ENCODE assay signal across 8 mouse cellular contexts in genomic region chrX:51204626-51205547, GRCm38 (mm10). TPM values are rescaled to one million over a fixed set of nuclear protein-coding genes. Genes with fewer than 3 reads are reported as not detected.
DNase-seq lines count a peak whose midpoint lies in the region; ATAC-seq and TF ChIP-seq lines count a peak whose summit lies in the region.

No protein-coding gene starts in this region.

- in situ Hi-C loops in ES-E14 (cut with MboI; ENCODE audit: low sequenced_read_pairs in 2 of 2, unreplicated experiment in 2 of 2) = no loop called here

- no peaks in the 10 kb centered on the region for H3K36me3 ChIP-seq in ES-E14 (ENCODE audit: control insufficient read depth, insufficient read depth, low read length, poor library complexity, severe bottlenecking)
- H3K36me3 ChIP-seq in hindbrain, embryonic 12.5 days = no peaks in the 10 kb centered on the region
- no peaks in the 10 kb centered on the region for H3K36me3 ChIP-seq in liver, adult 2 months (ENCODE audit: control insufficient read depth, insufficient read depth, low read length)
- no peaks in the 10 kb centered on the region for H3K36me3 ChIP-seq in testis, adult 2 months (ENCODE audit: control insufficient read depth, insufficient read depth, low read length)

- intact Hi-C loops in left cerebral cortex, postnatal 14 days (cut with DNase I) = loop anchor here (10.0 kb wide), 1 partner anchor 170 kb away; no protein-coding TSS in a partner anchor

- TF ChIP-seq CTCF in liver, adult 2 months (IDR thresholded peaks at IDR 0.05; ENCODE audit: low read depth, low read length) = no peak
- TF ChIP-seq CTCF in testis, adult 2 months (IDR thresholded peaks at IDR 0.05; ENCODE audit: control insufficient read depth, insufficient read depth, insufficient replicate concordance, low read depth, low read length) = no peak

- peak; percentile 93 for ATAC-seq in erythroid progenitor cell, adult 5-6 weeks (replicated peaks; ENCODE audit: low FRiP score, poor library complexity, severe bottlenecking)
- ATAC-seq in hindbrain, embryonic 12.5 days (ENCODE audit: low FRiP score) = peak; percentile 92

- TF ChIP-seq POLR2A in liver, adult 2 months (IDR thresholded peaks at IDR 0.05; ENCODE audit: extremely low read depth, insufficient read depth, low read length) = no peak
- TF ChIP-seq POLR2A in testis, adult 2 months (IDR thresholded peaks at IDR 0.05; ENCODE audit: control insufficient read depth, low read depth, low read length) = no peak

- peak; percentile 11 for DNase-seq in ES-E14 (ENCODE audit: low read depth, low spot score)
- peak; percentile 6 for DNase-seq in brain, adult 2 months (ENCODE audit: low read depth, low spot score)
- peak; percentile 26 for DNase-seq in liver, adult 2 months (ENCODE audit: extremely low read depth, low read depth, low spot score)
- peak; percentile 4 to 38 for DNase-seq in monocyte, adult 2 months (ENCODE audit: low read depth in 1 of 2, low spot score in 2 of 2)
- DNase-seq in left cerebral cortex, postnatal 14 days (ENCODE audit: low spot score in 2 of 2) = no peak

- no peaks in the 10 kb centered on the region for H3K9me3 ChIP-seq in ES-E14 (ENCODE audit: control insufficient read depth, insufficient read depth, low read depth, low read length)
- no peaks in the 10 kb centered on the region; the same call in 1 of the 2 replicates for H3K9me3 ChIP-seq in hindbrain, embryonic 12.5 days (replicated peaks)

- no peak overlapping the region for H3K27ac ChIP-seq in ES-E14 (ENCODE audit: insufficient read depth, low read depth, low read length, poor library complexity, severe bottlenecking)
- H3K27ac ChIP-seq in hindbrain, embryonic 12.5 days = no peak overlapping the region
- H3K27ac ChIP-seq in liver, adult 2 months (replicated peaks; ENCODE audit: insufficient read depth, low read depth, low read length) = no peak overlapping the region
- peak overlapping the region; percentile 25 for H3K27ac ChIP-seq in testis, adult 2 months (ENCODE audit: control insufficient read depth, insufficient read depth, low read depth, low read length)

- H3K27me3 ChIP-seq in hindbrain, embryonic 12.5 days = peaks cover 16% of the 10 kb centered on the region
- H3K27me3 ChIP-seq in liver, adult 2 months (ENCODE audit: control insufficient read depth, insufficient read depth, low read length) = 0 out of 2 replicates have a peak, but pooled peaks cover 2% of the 10 kb centered on the region
- no peaks in the 10 kb centered on the region for H3K27me3 ChIP-seq in testis, adult 2 months (ENCODE audit: control insufficient read depth, insufficient read depth, low read length)

- peak overlapping the region; percentile 83 for H3K4me2 ChIP-seq in hindbrain, embryonic 12.5 days (replicated peaks)

- 23% methylated on average over 51 of the region's 67 CpGs for WGBS in hindbrain, embryonic 12.5 days
- WGBS in liver, adult 2 months = under 1% methylated on average over 37 of the region's 67 CpGs

- no peaks in the 10 kb centered on the region for H3K4me1 ChIP-seq in ES-E14 (ENCODE audit: control insufficient read depth in 2 of 2, insufficient read depth in 2 of 2, low read length in 2 of 2, poor library complexity in 1 of 2)
- H3K4me1 ChIP-seq in hindbrain, embryonic 12.5 days = no peaks in the 10 kb centered on the region
- no peaks in the 10 kb centered on the region for H3K4me1 ChIP-seq in liver, adult 2 months (ENCODE audit: control insufficient read depth, insufficient read depth, low read length)
- no peaks in the 10 kb centered on the region for H3K4me1 ChIP-seq in testis, adult 2 months (ENCODE audit: control insufficient read depth, insufficient read depth, low read length)

- peak overlapping the region; percentile 87 for H3K9ac ChIP-seq in ES-E14 (ENCODE audit: insufficient read depth, low read depth, low read length, poor library complexity, severe bottlenecking)
- peak overlapping the region; percentile 50 for H3K9ac ChIP-seq in hindbrain, embryonic 12.5 days
- H3K9ac ChIP-seq in liver, adult 2 months (ENCODE audit: low read depth, low read length) = peak overlapping the region; percentile 77

- H3K4me3 ChIP-seq in ES-E14 (ENCODE audit: insufficient read depth in 1 of 2, low read depth in 1 of 2, low read length in 2 of 2, poor library complexity in 1 of 2, severe bottlenecking in 1 of 2) = peak overlapping the region; percentile 68 to 92
- peak overlapping the region; percentile 51 for H3K4me3 ChIP-seq in hindbrain, embryonic 12.5 days
- peak overlapping the region; percentile 98 for H3K4me3 ChIP-seq in liver, adult 2 months (ENCODE audit: insufficient read depth, low read depth, low read length)
- H3K4me3 ChIP-seq in testis, adult 2 months (ENCODE audit: control insufficient read depth, low read depth, low read length) = peak overlapping the region; percentile 88

- H3K79me2 ChIP-seq in liver, adult 2 months (ENCODE audit: control insufficient read depth, insufficient read depth, low read length) = no peaks in the 10 kb centered on the region

TF ChIP-seq in ES-E14, 5 proteins besides CTCF, POLR2A, EP300 and RAD21:
- TF ChIP-seq MAFK (IDR thresholded peaks at IDR 0.05; ENCODE audit: insufficient read depth, low read depth, low read length) (no peak), CHD2 (IDR thresholded peaks at IDR 0.05; ENCODE audit: low read depth, low read length) (no peak), ZNF384 (IDR thresholded peaks at IDR 0.05; ENCODE audit: low read depth, low read length) (peak; percentile 97)
TF ChIP-seq in ES-E14: peak in this region for 1.

RNA-seq across cellular contexts. Expression of gene Mbnl3, which starts 1.4 kb away (rescaled TPM):
- total RNA-seq in ES-E14 (2012; rRNA removed) = 3.6 and 6.7 TPM in 2 replicates
- 28.8 and 44.0 TPM in 2 replicates for total RNA-seq in erythroid progenitor cell, adult 5-6 weeks (2015; ENCODE audit: low replicate concordance)
- 18.1 and 20.2 TPM in 2 replicates for total RNA-seq in erythroid progenitor cell, adult 5-6 weeks (2017; ENCODE audit: low replicate concordance)
- polyA plus RNA-seq in hindbrain, embryonic 12.5 days (2016; fragmentation: Nextera tagmentation; extraction: Ambion mirVana) = 5.3 and 5.9 TPM in 2 replicates
- 0.83 and 1.3 TPM in 2 replicates for total RNA-seq in liver, adult 2 months (2014; rRNA removed)
- 0.18 and 0.22 TPM in 2 replicates for polyA plus RNA-seq in liver, adult 2 months (2012; rRNA removed)
- polyA plus RNA-seq in testis, adult 2 months (2012; rRNA removed) = 3.0 and 3.7 TPM in 2 replicates
- under 1 TPM; 0.49 to 0.68 TPM for total RNA-seq in left cerebral cortex, postnatal 14 days (2021)

Comparison
In these comparisons a context has a peak if more than half of its experiments do, and no peak if none do; other contexts are left out.
1. DNase-seq: peak in ES-E14 (single experiment), brain, adult 2 months (single experiment), liver, adult 2 months (single experiment) and monocyte, adult 2 months (2 of 2); none in left cerebral cortex, postnatal 14 days (0 of 2).
2. Peak in every context shown above with its lines, with median percentiles within 50 percentile points of each other: H3K4me3 ChIP-seq and H3K9ac ChIP-seq.